Mouse (Mus musculus) granulocyte monocyte progenitor cell, adult 5-6 weeks (primary cell): ENCODE measurements around the gene Plscr4. TPM values are rescaled to one million over a fixed set of nuclear protein-coding genes. Genes with fewer than 3 reads are reported as not detected.

Experiments used
- ATAC-seq: replicated peaks from 2 replicates; pipeline ENCODE4 v1.8.0; 2016; ENCODE audit warnings: mild to moderate bottlenecking, moderate TSS enrichment, inconsistent platforms; ENCODE audit not compliant: poor library complexity, severe bottlenecking
- total RNA-seq, 2 experiments: library from RNA; stranded (forward) in 1 of 2; stranded (reverse) in 1 of 2; fragments of 200-712, 200-1000 nt in 1 of 2; fragments of >200 nt in 1 of 2; fragmentation: Nextera tagmentation in 1 of 2; gene quantifications; 2 replicates each; pipeline ENCODE4 v1.2.3; 2014 to 2017

The Plscr4 gene
- total RNA-seq (2014; fragmentation: Nextera tagmentation) (not detected in 2 replicates), total RNA-seq (2017) (0.04 TPM in 1 of 2 replicates, not detected in the other)

DNA sequence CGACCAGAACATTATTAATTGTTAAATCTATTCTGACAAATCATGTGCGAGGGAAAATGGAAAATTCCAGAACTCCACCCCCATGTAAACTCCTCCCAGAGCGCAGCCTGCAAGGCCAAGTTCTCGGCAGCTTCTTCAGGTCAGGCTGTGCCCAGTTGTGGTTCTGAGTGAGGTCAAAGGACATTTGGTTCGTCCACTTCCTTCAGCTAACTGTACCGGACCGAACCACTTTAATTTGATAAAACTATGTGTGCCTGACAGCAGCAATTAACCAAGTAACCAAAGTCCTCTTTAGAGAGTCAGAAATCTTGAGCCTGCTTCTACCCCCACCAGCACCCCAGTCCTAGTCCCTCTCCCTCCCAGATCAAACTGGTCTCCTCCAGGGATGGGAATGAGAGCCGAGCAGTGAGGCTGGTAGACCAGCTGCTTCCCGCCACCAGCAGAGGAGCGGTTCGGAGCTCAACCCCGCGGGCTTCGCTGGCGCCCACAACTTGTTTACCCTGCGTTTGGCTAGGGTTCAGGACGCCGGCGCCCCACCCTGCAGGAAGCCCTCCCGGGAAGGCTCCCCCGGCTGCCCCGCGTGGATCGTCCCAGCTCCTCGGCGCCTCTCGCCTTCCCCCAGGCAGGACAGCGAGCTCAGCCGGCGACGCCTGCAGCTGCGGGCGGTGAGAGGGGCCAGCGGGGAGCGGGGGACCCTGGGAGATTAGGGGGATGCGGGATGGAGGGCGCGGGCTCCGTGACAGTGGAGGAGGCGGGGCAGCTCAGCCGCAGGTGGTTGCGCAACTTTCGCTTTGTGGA, at the start of gene Plscr4:
TSS of gene Plscr4 (plus strand) at position 113 of the 798 bp plus-strand sequence.
- ATAC-seq = peak; percentile 94

DNA sequence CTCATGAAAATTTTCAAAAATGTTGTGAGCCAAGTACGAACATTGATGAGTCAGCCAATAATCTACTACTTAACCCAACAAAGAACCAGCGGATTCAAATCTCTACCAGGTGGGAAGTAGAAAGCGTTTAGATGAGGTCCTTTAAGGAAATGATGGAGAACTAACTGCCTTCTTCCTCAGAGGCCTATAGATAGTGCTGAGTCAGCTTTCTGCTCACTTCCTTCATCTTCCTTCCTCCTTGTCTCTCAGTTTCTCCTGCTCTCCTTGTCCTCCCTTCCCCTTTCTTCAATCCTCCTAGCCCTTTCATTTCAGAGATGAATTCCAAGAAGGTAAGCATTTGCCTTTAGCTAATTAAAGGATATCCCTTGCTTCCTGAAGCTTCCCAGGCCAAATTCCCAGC, 46.9 kb upstream of the Plscr4 start:
- peak; percentile 50 for ATAC-seq

DNA sequence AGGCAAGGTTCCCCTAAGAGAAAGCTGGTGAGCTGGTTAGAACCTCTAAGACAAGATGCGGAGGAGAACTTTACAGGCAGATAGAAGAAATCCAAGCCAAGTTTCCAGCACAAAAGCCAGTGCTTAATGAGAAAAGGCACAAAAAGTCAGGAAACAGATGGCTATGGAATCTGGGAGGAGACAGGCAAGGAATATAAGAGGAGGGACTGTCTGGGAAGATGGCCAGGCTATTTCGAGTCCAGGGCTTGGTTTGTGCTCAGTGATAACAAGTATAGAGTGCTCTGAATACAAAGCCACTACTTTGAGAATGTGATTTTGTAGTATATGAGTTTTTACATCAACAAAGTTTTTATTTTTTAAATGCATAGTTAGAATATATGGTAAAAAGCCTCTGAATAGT, 45.1 kb upstream of the Plscr4 start:
- ATAC-seq = no peak

DNA sequence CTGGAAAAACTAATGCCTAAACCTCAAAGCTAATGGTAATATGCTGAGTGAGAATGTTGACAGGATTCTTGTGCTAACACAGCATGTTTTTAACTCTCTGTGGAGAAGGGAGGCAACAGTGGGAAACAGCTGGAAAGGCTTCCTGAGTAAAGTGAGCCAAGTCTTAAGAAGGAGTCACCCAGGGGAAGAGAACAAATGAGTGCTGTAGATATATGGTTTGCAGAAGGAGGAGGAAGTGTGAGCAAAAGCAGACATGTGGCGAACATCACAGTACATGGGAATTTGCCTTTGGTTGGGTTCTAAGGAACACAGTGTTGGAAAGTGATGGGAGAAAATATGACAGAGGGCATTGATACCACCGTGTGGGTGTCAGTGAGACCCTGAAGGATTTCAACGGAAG, 43.5 kb upstream of the Plscr4 start:
- no peak for ATAC-seq

DNA sequence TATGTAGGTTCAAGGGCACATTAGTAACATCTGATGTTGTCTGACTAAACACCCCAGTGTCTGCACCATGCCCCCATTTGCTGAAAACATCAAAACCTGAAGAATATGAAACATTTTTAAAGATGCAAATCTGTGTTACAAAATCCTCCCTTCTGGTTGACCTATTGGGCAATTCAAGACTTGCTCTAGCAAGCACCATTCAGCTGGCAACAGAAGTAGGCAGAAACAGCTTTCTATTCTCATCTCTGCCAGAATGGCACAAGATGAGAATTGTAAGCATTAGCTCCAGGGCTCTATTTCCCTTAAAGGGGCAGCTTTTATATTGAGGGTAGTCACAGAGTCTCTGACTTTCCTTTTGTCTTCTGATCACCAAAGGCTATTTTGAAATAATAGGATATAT, 19.4 kb upstream of the Plscr4 start:
- ATAC-seq = no peak

DNA sequence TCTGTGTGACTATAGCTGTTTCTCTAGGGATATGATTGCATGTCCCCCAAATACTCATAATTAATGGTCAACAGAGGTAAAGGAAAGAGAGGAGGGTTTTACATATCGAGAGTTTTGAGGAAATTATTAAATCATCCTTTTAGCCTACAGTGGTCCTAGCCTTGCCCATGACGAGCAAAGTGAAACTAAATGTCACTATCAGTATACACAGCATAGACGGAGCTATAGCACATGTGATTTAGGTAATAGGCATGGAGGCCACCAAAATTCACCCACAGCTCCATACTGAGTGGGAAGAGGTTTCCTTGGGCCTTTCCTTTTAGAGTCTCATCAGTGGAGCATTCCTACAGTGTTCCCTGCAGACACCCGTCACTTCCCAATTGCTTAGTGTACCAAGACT, 15.7 kb upstream of the Plscr4 start:
- ATAC-seq = no peak; the same call in 1 of the 2 replicates

DNA sequence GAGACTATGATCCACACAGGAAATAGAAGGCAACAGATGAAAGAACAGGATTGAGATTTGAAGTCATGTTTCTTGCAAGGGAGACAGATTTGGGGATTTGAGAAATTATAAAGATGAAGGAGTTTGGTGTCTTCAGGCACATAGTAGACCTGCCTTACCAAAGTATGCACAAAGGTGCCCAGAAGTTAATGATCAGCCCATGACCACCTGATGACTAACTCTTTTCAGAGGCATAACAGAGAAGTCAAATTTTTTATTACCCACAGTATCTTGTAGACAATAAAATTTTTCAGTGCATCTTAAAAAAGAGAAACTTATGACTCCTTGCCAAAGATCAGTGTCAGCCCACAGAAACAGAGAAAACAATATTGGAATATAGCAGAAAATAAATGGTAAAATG, 12.6 kb upstream of the Plscr4 start:
- no peak for ATAC-seq

DNA sequence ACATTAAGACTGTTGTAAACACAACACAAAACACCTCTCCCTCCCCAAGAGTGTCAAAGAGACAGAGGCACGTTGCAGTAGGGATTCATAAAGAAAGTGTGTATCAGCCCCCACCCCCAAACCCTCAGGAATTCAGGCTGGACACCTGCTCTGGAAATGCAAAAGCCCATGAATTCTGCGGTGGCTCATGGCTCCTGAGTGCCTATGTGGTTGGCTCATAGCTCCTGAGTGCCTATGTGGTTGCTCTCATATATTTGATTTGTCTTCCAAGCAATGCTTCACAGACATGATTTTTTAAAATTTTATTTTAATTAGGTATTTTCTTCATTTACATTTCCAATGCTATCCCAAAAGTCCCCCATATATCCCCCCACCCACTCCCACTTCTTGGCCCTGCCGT, 568 bp upstream of the Plscr4 start:
- ATAC-seq = no peak

DNA sequence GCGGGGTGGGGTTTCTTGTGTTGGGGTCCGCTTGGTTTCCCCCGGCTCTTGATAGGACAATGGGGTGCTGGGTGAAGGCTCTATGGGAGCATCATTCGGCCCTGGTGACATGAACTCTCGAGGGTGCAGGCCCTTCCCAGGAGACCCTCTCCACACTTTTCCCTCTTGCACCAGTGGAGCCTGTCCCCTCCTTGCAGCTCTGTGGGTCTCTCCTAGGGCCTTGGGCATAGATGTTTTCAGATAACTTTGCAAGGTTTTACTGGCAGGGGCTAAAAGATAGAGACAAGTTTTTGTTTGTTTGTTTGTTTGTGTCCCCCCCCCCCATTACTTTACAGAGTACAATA, 858 bp downstream of the Plscr4 start:
- ATAC-seq = no peak

DNA sequence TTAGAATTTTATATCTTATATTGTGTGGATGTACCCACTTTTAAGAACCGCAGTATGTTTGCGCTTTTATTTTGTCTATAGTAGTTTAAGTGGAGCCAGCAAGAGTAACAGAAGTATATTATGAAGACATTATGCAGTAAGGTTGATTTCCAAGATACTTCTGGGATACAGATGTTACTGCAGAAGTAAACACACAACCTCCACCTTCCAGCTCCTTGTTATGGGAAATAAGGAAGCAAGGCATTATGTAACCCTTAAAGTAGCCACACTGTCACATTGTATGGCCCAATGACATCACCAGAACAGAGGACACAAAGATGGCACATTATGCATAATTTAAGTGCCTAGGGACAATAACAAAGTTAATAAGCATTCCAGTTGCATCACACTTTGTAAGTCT, 1.2 kb downstream of the Plscr4 start:
- ATAC-seq = peak; percentile 78

DNA sequence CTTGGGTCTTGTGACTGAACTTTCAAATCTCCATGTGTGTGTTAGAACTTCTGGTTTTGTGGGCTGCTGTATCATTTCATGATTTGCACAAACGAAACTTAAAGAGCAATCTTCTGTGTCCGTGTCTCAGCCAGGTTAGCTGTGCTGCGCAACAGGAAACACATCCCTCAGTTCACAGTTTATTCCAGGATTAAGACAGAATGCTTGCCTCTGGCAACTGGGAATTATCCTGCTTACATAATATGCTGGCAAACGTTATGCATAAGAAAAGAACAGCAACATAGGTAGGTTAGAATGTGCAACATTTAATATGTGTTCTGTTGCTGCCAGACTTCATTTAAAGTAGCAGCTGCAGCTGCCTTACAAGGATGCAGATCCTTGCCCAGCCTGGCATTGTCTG, 10.6 kb downstream of the Plscr4 start:
- ATAC-seq = no peak

DNA sequence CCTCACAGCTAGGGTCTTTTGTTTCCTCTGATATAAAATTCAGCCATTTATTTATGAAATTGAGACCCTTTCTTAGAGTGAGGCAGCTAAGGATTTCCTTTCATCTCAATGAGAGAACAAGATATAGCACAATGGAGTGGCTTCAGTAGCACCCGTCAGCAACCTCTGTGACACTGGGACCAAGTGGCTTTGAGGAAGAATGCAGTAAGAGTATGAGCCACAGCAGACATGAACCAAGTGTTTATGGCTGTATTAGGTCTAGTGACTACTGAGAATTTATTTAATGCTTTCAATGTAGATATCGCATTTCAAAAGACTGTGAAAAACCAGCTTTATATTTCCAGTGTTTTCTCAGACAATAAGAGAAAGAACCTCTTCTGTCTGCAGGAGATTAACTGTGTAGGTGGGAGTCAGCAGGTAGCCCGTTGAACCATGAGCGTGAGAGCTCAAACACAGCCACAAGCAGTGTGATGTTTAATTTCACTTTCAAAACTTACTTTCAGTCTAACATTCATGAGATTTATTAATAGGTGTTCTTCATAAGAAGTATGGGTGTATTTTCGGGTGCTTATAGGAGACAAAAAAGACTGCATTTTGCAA, 15.2 kb downstream of the Plscr4 start:
- no peak for ATAC-seq

DNA sequence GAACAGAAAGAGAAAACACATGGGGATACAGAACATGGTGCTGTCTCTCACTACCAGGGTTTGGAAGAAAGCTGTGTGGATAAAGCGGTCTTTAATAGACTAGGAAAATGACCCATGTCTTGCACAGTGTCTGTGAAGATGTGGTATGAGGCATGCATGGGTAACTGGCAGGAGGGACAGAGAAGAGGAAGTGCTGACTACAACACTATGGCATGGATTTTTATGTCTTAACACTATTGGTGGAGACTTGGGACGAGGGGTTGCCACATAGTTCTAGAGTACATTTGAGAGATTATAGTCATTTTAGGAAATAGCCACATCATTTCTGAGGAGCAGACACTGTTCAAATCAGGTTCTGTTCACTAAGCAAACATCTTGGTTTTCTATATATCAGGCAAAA, 16.0 kb downstream of the Plscr4 start:
- ATAC-seq = peak; percentile 100

DNA sequence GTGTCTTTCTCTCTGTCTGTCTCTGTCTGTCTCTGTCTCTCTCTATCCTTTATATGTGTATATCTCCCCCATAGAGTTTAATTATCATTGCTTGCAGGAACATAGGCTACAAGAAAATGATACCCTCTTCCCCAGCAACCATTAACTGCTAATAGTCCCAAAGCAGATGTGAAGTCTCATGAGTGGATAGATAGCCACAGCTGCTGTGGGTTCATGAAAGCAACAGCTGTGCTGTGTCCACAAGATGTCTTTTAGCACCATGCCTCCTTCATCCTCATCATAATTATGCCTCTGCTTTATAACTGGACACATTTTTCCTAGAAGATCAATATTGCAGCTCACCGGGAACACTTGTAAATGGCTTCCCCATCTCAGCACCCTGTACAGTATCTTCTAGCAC, 17.1 kb downstream of the Plscr4 start:
- no peak for ATAC-seq

DNA sequence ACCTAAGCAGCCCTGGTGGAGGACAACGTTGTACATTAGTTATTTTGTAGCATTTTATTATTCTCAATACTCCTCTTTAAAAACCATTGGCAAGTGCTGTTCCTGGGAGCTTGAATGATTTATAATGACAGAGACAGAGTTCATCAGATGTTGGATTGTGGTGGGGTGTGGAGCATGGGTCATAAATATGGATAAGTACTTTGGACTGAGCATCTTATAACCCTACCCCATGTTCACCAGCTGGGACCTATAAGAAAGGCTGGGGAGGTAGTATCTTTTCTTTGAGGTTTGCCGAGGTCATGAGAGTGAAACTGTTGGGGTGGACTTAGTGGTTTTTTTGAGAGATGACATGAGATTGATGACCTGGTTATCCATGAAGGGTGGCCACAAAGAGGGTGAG, 24.5 kb downstream of the Plscr4 start:
- ATAC-seq = no peak

DNA sequence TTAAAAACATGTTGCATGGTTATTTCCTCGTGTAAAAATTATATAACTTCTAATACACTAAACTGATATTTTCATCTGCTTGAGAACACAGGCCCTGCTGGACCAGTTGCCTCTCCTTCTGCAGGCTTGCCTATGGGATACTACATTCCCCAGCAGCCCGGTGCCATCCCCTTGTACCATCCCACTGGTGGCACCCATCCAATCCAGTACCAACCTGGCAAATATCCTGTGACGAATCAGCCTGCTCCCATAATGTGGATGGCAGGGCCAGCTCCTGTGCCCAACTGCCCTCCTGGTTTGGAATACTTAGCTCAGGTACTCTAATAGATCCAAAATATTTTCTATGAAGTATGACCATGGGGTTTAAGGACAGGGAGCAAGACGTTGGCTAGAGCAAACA, 25.4 kb downstream of the Plscr4 start:
- no peak for ATAC-seq

DNA sequence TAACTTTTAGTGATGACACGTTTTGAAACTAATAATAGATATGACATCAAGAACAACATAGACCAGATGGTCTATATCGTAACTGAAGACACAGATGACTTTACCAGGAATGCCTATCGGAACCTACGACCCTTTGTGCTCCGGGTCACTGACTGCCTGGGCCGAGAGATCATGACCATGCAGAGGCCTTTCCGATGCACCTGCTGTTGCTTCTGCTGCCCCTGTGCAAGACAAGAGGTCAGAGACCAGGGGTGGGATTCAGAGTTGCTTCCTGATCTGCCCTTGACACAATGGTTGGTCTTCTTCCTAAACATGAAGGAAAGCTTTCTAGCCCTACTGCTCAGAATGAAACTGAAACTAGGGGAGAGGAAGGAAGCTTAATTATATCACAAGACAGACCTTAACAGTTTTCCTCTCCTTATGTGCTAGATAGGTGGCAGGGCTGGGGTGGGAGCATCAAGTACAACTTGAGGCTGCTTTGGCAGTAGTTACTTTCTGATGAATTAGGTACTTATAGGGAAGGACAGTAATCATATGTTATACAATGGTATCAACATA, 27.6 kb downstream of the Plscr4 start:
- peak; percentile 61 for ATAC-seq

DNA sequence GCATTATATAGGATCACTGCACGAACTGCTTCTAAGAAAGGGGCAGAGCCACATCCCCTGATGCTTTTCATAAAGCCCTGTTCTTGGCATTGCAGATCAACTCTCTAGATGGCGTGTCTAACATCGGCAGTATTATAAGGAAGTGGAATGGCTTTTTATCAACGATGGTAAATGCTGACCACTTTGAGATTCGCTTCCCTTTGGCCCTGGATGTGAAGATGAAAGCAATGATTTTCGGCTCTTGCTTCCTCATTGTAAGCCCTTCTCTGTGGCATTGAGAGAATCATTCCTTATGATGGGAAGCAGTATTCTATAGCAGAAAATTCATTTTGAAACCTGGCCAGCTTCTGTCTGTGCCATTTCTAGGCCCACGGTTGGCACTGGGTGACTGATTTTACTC, 32.7 kb downstream of the Plscr4 start:
- ATAC-seq = peak; percentile 72

DNA sequence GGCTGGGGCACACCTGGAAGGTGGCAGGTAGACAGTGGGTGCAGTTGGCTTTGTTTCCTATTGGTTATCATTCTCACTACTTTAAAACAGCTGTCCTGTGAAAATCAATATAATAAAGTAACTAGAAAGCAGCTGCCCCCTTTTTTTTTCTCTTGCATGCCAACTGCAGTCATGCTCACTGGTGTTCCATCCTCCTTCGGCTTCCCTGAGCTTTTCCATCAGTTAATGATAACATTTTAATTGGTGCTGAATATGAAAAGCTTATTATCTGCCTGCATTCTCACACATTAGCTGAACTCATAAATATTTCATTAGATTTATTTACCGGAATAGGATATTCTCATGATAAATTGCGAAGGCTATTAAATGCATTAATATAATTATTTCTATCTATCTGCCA, 33.1 kb downstream of the Plscr4 start:
- no peak for ATAC-seq

DNA sequence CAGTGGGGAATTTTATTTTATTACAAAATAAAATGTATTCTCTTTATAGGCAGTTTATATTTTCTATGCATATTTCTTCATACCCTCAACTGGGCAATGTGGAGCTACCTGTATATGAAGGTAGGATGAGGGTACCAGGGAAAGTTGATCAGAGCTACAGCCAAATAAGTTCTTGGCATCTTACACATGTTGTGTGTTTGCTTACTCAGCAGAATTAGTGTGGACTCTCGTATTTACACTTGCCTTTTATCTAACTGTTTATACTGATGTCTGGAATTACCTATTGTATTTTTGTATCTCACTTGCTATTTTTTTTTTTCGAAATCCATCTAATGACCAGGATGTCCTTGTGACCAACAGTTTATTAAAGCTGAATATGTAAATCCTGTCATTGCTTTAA, 34.1 kb downstream of the Plscr4 start:
- ATAC-seq = no peak

DNA sequence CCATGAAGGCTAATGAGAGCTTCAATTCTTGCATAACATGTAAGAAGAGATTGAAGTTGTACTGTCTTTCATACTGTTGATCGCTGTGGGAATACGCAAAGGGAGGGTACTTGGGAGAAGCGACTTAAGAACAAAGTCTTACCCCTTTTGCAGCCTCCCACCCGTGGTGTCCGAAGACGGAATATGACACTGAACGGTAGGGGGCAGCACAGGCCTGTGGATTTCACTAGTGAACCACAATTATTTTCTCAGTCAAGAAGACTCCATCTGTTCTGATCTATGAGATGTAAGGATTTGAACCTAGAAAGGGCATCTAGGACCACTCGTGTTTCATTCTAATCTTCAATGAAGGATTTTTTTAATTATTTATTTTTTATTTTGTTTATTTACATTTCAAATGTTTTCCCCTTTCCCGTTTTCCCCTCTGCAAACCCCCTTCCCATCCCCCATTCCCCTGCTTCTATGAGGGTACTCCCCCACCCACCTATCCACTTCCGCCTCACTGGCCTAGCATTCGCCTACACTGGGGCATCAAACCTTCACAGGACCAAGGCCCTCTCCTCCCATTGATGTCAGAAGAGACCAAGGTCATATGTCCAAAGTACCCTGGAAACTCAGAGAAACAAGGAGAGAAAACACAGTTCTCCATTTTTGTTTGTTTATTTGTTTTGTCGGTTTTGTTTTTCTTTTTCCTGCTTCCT, 42.7 kb downstream of the Plscr4 start:
- peak; percentile 96 for ATAC-seq
